Mouse (Mus musculus) stomach, embryonic 14.5 days (tissue): ENCODE data around the gene Atp6v1a. TPM values are rescaled to one million over a fixed set of nuclear protein-coding genes. Genes with fewer than 3 reads are reported as not detected.

Experiments
- ATAC-seq: fragments of 200-750 bp; cut with Nextera tagmentation; 2 replicates; pipeline ENCODE4 v1.8.0; 2017; ENCODE audit warnings: low read depth, moderate TSS enrichment; ENCODE audit not compliant: insufficient number of reproducible peaks, insufficient read depth, low FRiP score
- H3K27ac ChIP-seq: fragments of 300-500 bp; sonication (generic); 2 replicates; pipeline ENCODE4 v1.5.1; 2014; ENCODE audit warnings: mild to moderate bottlenecking, low read length, moderate library complexity, mixed read lengths
- H3K27me3 ChIP-seq: fragments of 300-500 bp; sonication (generic); 2 replicates; pipeline ENCODE4 v1.6.1; 2014; ENCODE audit warnings: low read length, control low read depth, mixed read lengths; ENCODE audit not compliant: control insufficient read depth, insufficient read depth
- H3K36me3 ChIP-seq: fragments of 300-500 bp; sonication (generic); 2 replicates; pipeline ENCODE4 v1.6.1; 2014; ENCODE audit warnings: mild to moderate bottlenecking, control low read depth, low read length, moderate library complexity, mixed read lengths; ENCODE audit not compliant: control insufficient read depth, insufficient read depth
- H3K4me1 ChIP-seq: fragments of 300-500 bp; sonication (generic); 2 replicates; pipeline ENCODE4 v1.6.1; 2014; ENCODE audit warnings: low read length, control low read depth, mixed read lengths; ENCODE audit not compliant: control insufficient read depth, insufficient read depth
- H3K4me2 ChIP-seq: fragments of 300-500 bp; sonication (generic); replicated peaks from 2 replicates; pipeline ENCODE4 v1.6.1; 2014; ENCODE audit warnings: low read depth, low read length, control low read depth
- H3K4me3 ChIP-seq: fragments of 300-500 bp; sonication (generic); 2 replicates; pipeline ENCODE4 v1.5.1; 2014; ENCODE audit warnings: low read depth, low read length, control low read depth
- H3K9ac ChIP-seq: fragments of 300-500 bp; sonication (generic); replicated peaks from 2 replicates; pipeline ENCODE4 v1.6.1; 2014; ENCODE audit warnings: low read depth, mild to moderate bottlenecking, control low read depth, low read length, moderate library complexity, mixed read lengths
- H3K9me3 ChIP-seq: fragments of 300-500 bp; sonication (generic); 2 replicates; pipeline ENCODE4 v1.6.1; 2016; ENCODE audit warnings: low read depth, low read length, control low read depth; ENCODE audit not compliant: control insufficient read depth
- WGBS: fragments of 180-500 bp; shearing (Covaris S2); extraction: QIAGEN DNeasy Blood & Tissue Kit; methylation state at CpG from one replicate; pipeline ENCODE4 v1.1.7; 2014; 5-methylcytosine and 5-hydroxymethylcytosine counted together
- polyA plus RNA-seq: library from polyadenylated mRNA; unstranded; fragments of >200 nt; fragmentation: Nextera tagmentation; extraction: Ambion mirVana; gene quantifications from 2 replicates; pipeline ENCODE4 v1.2.1, GENCODE M21; 2014

Gene Atp6v1a
- polyA plus RNA-seq, 1 experiment from 2014 or later, result 62.7 TPM

GRCm38 (mm10) chr16:44109002-44109401 lies 30.5 kb downstream of the Atp6v1a start:
- WGBS, result 59% methylated on average over 4 of the region's 4 CpGs
- H3K4me2 ChIP-seq, result no peak overlapping the region
- H3K4me1 ChIP-seq, result no peaks in the 10 kb centered on the region
- ATAC-seq, result peak; percentile 61; the same call in 1 of the 2 replicates
- H3K9ac ChIP-seq, result no peak overlapping the region
- H3K27me3 ChIP-seq, result no peaks in the 10 kb centered on the region
- peaks cover 42% of the 10 kb centered on the region for H3K36me3 ChIP-seq
- peak overlapping the region; percentile 61 for H3K27ac ChIP-seq
- H3K9me3 ChIP-seq, result no peaks in the 10 kb centered on the region
- no peak overlapping the region for H3K4me3 ChIP-seq

- no peak for ATAC-seq
- H3K4me1 ChIP-seq, result no peaks in the 10 kb centered on the region
- peaks cover 46% of the 10 kb centered on the region for H3K36me3 ChIP-seq
- H3K27ac ChIP-seq, result no peak overlapping the region
- no peak overlapping the region for H3K4me3 ChIP-seq
- H3K9me3 ChIP-seq, result no peaks in the 10 kb centered on the region
- H3K9ac ChIP-seq, result no peak overlapping the region
- WGBS, result 87% methylated on average over 2 of the region's 2 CpGs
- H3K27me3 ChIP-seq, result no peaks in the 10 kb centered on the region
- H3K4me2 ChIP-seq, result no peak overlapping the region
These were observed 34.3 kb downstream of the Atp6v1a start for GRCm38 (mm10) chr16:44105211-44105610.

GRCm38 (mm10) chr16:44103806-44104766 lies 35.4 kb downstream of the Atp6v1a start:
- H3K27me3 ChIP-seq, result no peaks in the 10 kb centered on the region
- H3K36me3 ChIP-seq, result peaks cover 45% of the 10 kb centered on the region
- no peak overlapping the region for H3K9ac ChIP-seq
- WGBS, result 87% methylated on average over 18 of the region's 18 CpGs
- no peaks in the 10 kb centered on the region for H3K4me1 ChIP-seq
- no peak for ATAC-seq
- no peaks in the 10 kb centered on the region for H3K9me3 ChIP-seq
- H3K4me3 ChIP-seq, result no peak overlapping the region
- H3K4me2 ChIP-seq, result no peak overlapping the region
- H3K27ac ChIP-seq, result no peak overlapping the region

- no peaks in the 10 kb centered on the region for H3K27me3 ChIP-seq
- H3K36me3 ChIP-seq, result peaks cover 49% of the 10 kb centered on the region
- no peak for ATAC-seq
- H3K4me2 ChIP-seq, result no peak overlapping the region
- WGBS, result 92% methylated on average over 2 of the region's 2 CpGs
- no peak overlapping the region for H3K9ac ChIP-seq
- H3K27ac ChIP-seq, result no peak overlapping the region
- H3K4me1 ChIP-seq, result no peaks in the 10 kb centered on the region
- H3K4me3 ChIP-seq, result no peak overlapping the region
- H3K9me3 ChIP-seq, result no peaks in the 10 kb centered on the region
These were observed 36.6 kb downstream of the Atp6v1a start for GRCm38 (mm10) chr16:44102925-44103324.

GRCm38 (mm10) chr16:44101181-44101710 lies 38.3 kb downstream of the Atp6v1a start:
- Histone ChIP-seq H3K36me3 (peaks cover 44% of the 10 kb centered on the region), H3K9ac (no peak overlapping the region), H3K4me1 (no peaks in the 10 kb centered on the region), H3K4me2 (no peak overlapping the region), H3K4me3 (no peak overlapping the region), H3K9me3 (no peaks in the 10 kb centered on the region), H3K27me3 (no peaks in the 10 kb centered on the region), H3K27ac (no peak overlapping the region; the same call in 1 of the 2 replicates)
- WGBS, result 78% methylated on average over 12 of the region's 12 CpGs
- no peak for ATAC-seq

GRCm38 (mm10) chr16:44099377-44099776 lies 40.1 kb downstream of the Atp6v1a start:
- WGBS, result 93% methylated on average over 7 of the region's 7 CpGs
- Histone ChIP-seq H3K27me3 (no peaks in the 10 kb centered on the region), H3K4me1 (no peaks in the 10 kb centered on the region), H3K4me2 (no peak overlapping the region), H3K36me3 (peaks cover 53% of the 10 kb centered on the region), H3K9me3 (no peaks in the 10 kb centered on the region), H3K27ac (no peak overlapping the region), H3K9ac (no peak overlapping the region), H3K4me3 (no peak overlapping the region)
- ATAC-seq, result no peak

- H3K9me3 ChIP-seq, result no peaks in the 10 kb centered on the region
- H3K4me2 ChIP-seq, result no peak overlapping the region
- WGBS, result 48% methylated on average over 2 of the region's 2 CpGs
- H3K9ac ChIP-seq, result no peak overlapping the region
- no peak for ATAC-seq
- no peak overlapping the region for H3K27ac ChIP-seq
- H3K36me3 ChIP-seq, result peaks cover 32% of the 10 kb centered on the region
- no peaks in the 10 kb centered on the region for H3K27me3 ChIP-seq
- no peaks in the 10 kb centered on the region for H3K4me1 ChIP-seq
- no peak overlapping the region for H3K4me3 ChIP-seq
These were observed 51.9 kb downstream of the Atp6v1a start for GRCm38 (mm10) chr16:44087650-44088049.

- Histone ChIP-seq H3K27ac (no peak within 1 kb of the TSS), H3K4me3 (peak within 1 kb of the TSS; percentile 63), H3K4me1 (no peaks in the 10 kb centered on the region), H3K27me3 (no peaks in the 10 kb centered on the region), H3K9me3 (no peaks in the 10 kb centered on the region), H3K4me2 (peak within 1 kb of the TSS; percentile 36), H3K9ac (peak within 1 kb of the TSS; percentile 60), H3K36me3 (no peaks in the 10 kb centered on the region)
- ATAC-seq, result peak; percentile 88
- 6% methylated on average over 45 of the region's 45 CpGs for WGBS
These were observed 76.2 kb downstream of the Atp6v1a start, which contains the start of gene Gramd1c for GRCm38 (mm10) chr16:44063025-44063894. Gramd1c (minus strand) TSS chr16:44063345.
